Mouse (Mus musculus) limb, embryonic 11.5 days (tissue): ENCODE measurements around the gene Olfr799. TPM values are rescaled to one million over a fixed set of nuclear protein-coding genes. Genes with fewer than 3 reads are reported as not detected.

Experiments
- ATAC-seq: fragments of 200-750 bp; cut with Nextera tagmentation; 2 replicates; pipeline ENCODE4 v1.8.0; 2017; ENCODE audit warnings: low read depth; ENCODE audit not compliant: insufficient number of reproducible peaks, low FRiP score, low TSS enrichment
- DNase-seq: peaks from one replicate; pipeline ENCODE4 v3.0.0-alpha.2; 2015; ENCODE audit warnings: low spot score
- H3K27ac ChIP-seq: fragments of 300-500 bp; sonication (generic); replicated peaks from 2 replicates; pipeline ENCODE4 v1.5.1; 2014; ENCODE audit warnings: low read depth, mild to moderate bottlenecking, low read length
- H3K27me3 ChIP-seq: fragments of 300-500 bp; sonication (generic); 2 replicates; pipeline ENCODE4 v1.6.1; 2014; ENCODE audit warnings: mild to moderate bottlenecking, low read length, mixed read lengths; ENCODE audit not compliant: control insufficient read depth, insufficient read depth
- H3K36me3 ChIP-seq: fragments of 300-500 bp; sonication (generic); 2 replicates; pipeline ENCODE4 v1.6.1; 2014; ENCODE audit warnings: mild to moderate bottlenecking, low read length, moderate library complexity, mixed read lengths; ENCODE audit not compliant: control insufficient read depth, insufficient read depth
- H3K4me1 ChIP-seq: fragments of 300-500 bp; sonication (generic); 2 replicates; pipeline ENCODE4 v1.6.1; 2014; ENCODE audit warnings: low read length, mixed read lengths; ENCODE audit not compliant: control insufficient read depth, insufficient read depth
- H3K4me2 ChIP-seq: fragments of 300-500 bp; sonication (generic); 2 replicates; pipeline ENCODE4 v1.6.1; 2014; ENCODE audit warnings: low read depth, mild to moderate bottlenecking, moderate library complexity; ENCODE audit not compliant: severe bottlenecking
- H3K4me3 ChIP-seq: fragments of 300-500 bp; sonication (generic); 2 replicates; pipeline ENCODE4 v1.5.1; 2014; ENCODE audit warnings: low read depth, low read length
- H3K9ac ChIP-seq: fragments of 300-500 bp; sonication (generic); 2 replicates; pipeline ENCODE4 v1.6.1; 2014; ENCODE audit warnings: mild to moderate bottlenecking, low read length
- H3K9me3 ChIP-seq: fragments of 300-500 bp; sonication (generic); 2 replicates; pipeline ENCODE4 v1.6.1; 2016; ENCODE audit warnings: low read length; ENCODE audit not compliant: control insufficient read depth
- WGBS: fragments of 180-500 bp; shearing (Covaris S2); extraction: QIAGEN DNeasy Blood & Tissue Kit; methylation state at CpG from one replicate; pipeline ENCODE4 v1.1.7; 2014; 5-methylcytosine and 5-hydroxymethylcytosine counted together
- polyA plus RNA-seq: library from polyadenylated mRNA; unstranded; fragments of >200 nt; fragmentation: Nextera tagmentation; extraction: Ambion mirVana; gene quantifications from 2 replicates; pipeline ENCODE4 v1.2.1, GENCODE M21; 2014

Gene Olfr799
- polyA plus RNA-seq, 1 experiment from 2014 or later, result not detected

- WGBS, result 80% methylated on average over 2 of the region's 2 CpGs
- no peak for DNase-seq
- H3K4me3 ChIP-seq, result no peak within 1 kb of the TSS
- no peak within 1 kb of the TSS for H3K9ac ChIP-seq
- no peaks in the 10 kb centered on the region for H3K36me3 ChIP-seq
- no peaks in the 10 kb centered on the region for H3K27me3 ChIP-seq
- ATAC-seq, result no peak
- H3K9me3 ChIP-seq, result no peaks in the 10 kb centered on the region
- H3K4me2 ChIP-seq, result no peak within 1 kb of the TSS
- no peaks in the 10 kb centered on the region for H3K4me1 ChIP-seq
- no peak within 1 kb of the TSS for H3K27ac ChIP-seq
Measured at GRCm38 (mm10) chr10:129694186-129694585, 56.9 kb downstream of the Olfr799 start, which contains the start of gene Olfr803. Olfr803 (minus strand) TSS chr10:129694286.

Other genes with a start within 250 kb of the Olfr799 start
- not detected in 2 replicates for gene Olfr785, start 232.1 kb upstream of the Olfr799 start, polyA plus RNA-seq
- not detected in 2 replicates for gene Olfr786, start 210.2 kb upstream of the Olfr799 start, polyA plus RNA-seq
- gene Olfr787, start 175.6 kb upstream of the Olfr799 start, polyA plus RNA-seq, result not detected in 2 replicates
- not detected in 2 replicates for gene Olfr788, start 166.5 kb upstream of the Olfr799 start, polyA plus RNA-seq
- gene Olfr789, start 152.7 kb upstream of the Olfr799 start, polyA plus RNA-seq, result not detected in 2 replicates
- gene Olfr790, start 139.0 kb upstream of the Olfr799 start, polyA plus RNA-seq, result not detected in 2 replicates
- not detected in 2 replicates for gene Olfr791, start 115.7 kb upstream of the Olfr799 start, polyA plus RNA-seq
- gene Olfr792, start 98.3 kb upstream of the Olfr799 start, polyA plus RNA-seq, result not detected in 2 replicates
- gene Olfr794, start 69.8 kb upstream of the Olfr799 start, polyA plus RNA-seq, result not detected in 2 replicates
- not detected in 2 replicates for gene Olfr796, start 24.9 kb upstream of the Olfr799 start, polyA plus RNA-seq
- not detected in 2 replicates for gene Olfr798, start 9.6 kb upstream of the Olfr799 start, polyA plus RNA-seq
- not detected in 2 replicates for gene Olfr800, start 20.2 kb downstream of the Olfr799 start, polyA plus RNA-seq
- not detected in 2 replicates for gene Olfr801, start 36.4 kb downstream of the Olfr799 start, polyA plus RNA-seq
- not detected in 2 replicates for gene Olfr802, start 50.7 kb downstream of the Olfr799 start, polyA plus RNA-seq
- not detected in 2 replicates for gene Olfr803, start 56.8 kb downstream of the Olfr799 start, polyA plus RNA-seq
- not detected in 2 replicates for gene Olfr804, start 65.7 kb downstream of the Olfr799 start, polyA plus RNA-seq
- not detected in 2 replicates for gene Olfr805, start 91.9 kb downstream of the Olfr799 start, polyA plus RNA-seq
- not detected in 2 replicates for gene Olfr806, start 104.4 kb downstream of the Olfr799 start, polyA plus RNA-seq
- not detected in 2 replicates for gene Olfr807, start 120.3 kb downstream of the Olfr799 start, polyA plus RNA-seq
- gene Olfr808, start 128.0 kb downstream of the Olfr799 start, polyA plus RNA-seq, result not detected in 2 replicates
- gene Olfr809, start 137.2 kb downstream of the Olfr799 start, polyA plus RNA-seq, result not detected in 2 replicates
- gene Olfr810, start 157.4 kb downstream of the Olfr799 start, polyA plus RNA-seq, result not detected in 2 replicates
- gene Olfr811, start 166.9 kb downstream of the Olfr799 start, polyA plus RNA-seq, result not detected in 2 replicates
- not detected in 2 replicates for gene Olfr812, start 208.6 kb downstream of the Olfr799 start, polyA plus RNA-seq
- gene Olfr813, start 217.9 kb downstream of the Olfr799 start, polyA plus RNA-seq, result not detected in 2 replicates
- not detected in 2 replicates for gene Olfr814, start 242.4 kb downstream of the Olfr799 start, polyA plus RNA-seq